Mouse (Mus musculus) forebrain, embryonic 15.5 days (tissue): ENCODE data around the gene Pbx1. TPM values are rescaled to one million over a fixed set of nuclear protein-coding genes. Genes with fewer than 3 reads are reported as not detected.
"Not testable (repeated sequence)": the region's sequence is repeated elsewhere in the genome, so short reads cannot be mapped to it uniquely, and the experiment has no call there.

Experiments used
- ATAC-seq: fragments of 200-750 bp; cut with Nextera tagmentation; replicated peaks from 2 replicates; pipeline ENCODE4 v1.8.0; 2017; ENCODE audit warnings: mild to moderate bottlenecking, moderate TSS enrichment, moderate library complexity
- H3K27ac ChIP-seq: fragments of 300-500 bp; sonication (generic); replicated peaks from 2 replicates; pipeline ENCODE4 v1.5.1; 2015; ENCODE audit warnings: mild to moderate bottlenecking, inconsistent platforms
- H3K27me3 ChIP-seq: fragments of 300-500 bp; sonication (generic); 2 replicates; pipeline ENCODE4 v1.6.1; 2015; ENCODE audit warnings: inconsistent platforms
- H3K36me3 ChIP-seq: fragments of 300-500 bp; sonication (generic); 2 replicates; pipeline ENCODE4 v1.6.1; 2015; ENCODE audit warnings: mild to moderate bottlenecking, inconsistent platforms
- H3K4me1 ChIP-seq: fragments of 300-500 bp; sonication (generic); 2 replicates; pipeline ENCODE4 v1.6.1; 2015; ENCODE audit warnings: inconsistent platforms
- H3K4me2 ChIP-seq: fragments of 300-500 bp; sonication (generic); replicated peaks from 2 replicates; pipeline ENCODE4 v1.6.1; 2015; ENCODE audit warnings: mild to moderate bottlenecking, inconsistent platforms
- H3K4me3 ChIP-seq: fragments of 300-500 bp; sonication (generic); 2 replicates; pipeline ENCODE4 v1.5.1; 2015; ENCODE audit warnings: mild to moderate bottlenecking, inconsistent platforms
- H3K9ac ChIP-seq: fragments of 300-500 bp; sonication (generic); replicated peaks from 2 replicates; pipeline ENCODE4 v1.6.1; 2015; ENCODE audit warnings: mild to moderate bottlenecking, inconsistent platforms
- H3K9me3 ChIP-seq: fragments of 300-500 bp; sonication (generic); 2 replicates; pipeline ENCODE4 v1.6.1; 2016; ENCODE audit warnings: inconsistent platforms
- WGBS: fragments of 180-500 bp; shearing (Covaris S2); methylation state at CpG from one replicate; pipeline ENCODE4 v1.1.7; 2015; ENCODE audit warnings: mixed read lengths; 5-methylcytosine and 5-hydroxymethylcytosine counted together
- polyA plus RNA-seq: library from polyadenylated mRNA; unstranded; fragments of >200 nt; fragmentation: Nextera tagmentation; extraction: Ambion mirVana; gene quantifications from 2 replicates; pipeline ENCODE4 v1.2.1, GENCODE M21; 2015

The Pbx1 gene
- 87.4 and 90.5 TPM in 2 replicates for polyA plus RNA-seq

DNA sequence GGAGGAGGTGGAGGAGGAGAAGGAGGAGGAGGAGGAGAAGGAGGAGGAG is at the start of gene Pbx1:
TSS of gene Pbx1 (minus strand) at position 39 of the 49 bp plus-strand sequence.
- H3K36me3 ChIP-seq, H3K27me3 ChIP-seq, H3K4me1 ChIP-seq, H3K9me3 ChIP-seq, ATAC-seq: not testable (repeated sequence)
- peak within 1 kb of the TSS; percentile 55 for H3K4me3 ChIP-seq
- peak within 1 kb of the TSS; percentile 65 for H3K4me2 ChIP-seq
- H3K27ac ChIP-seq = peak within 1 kb of the TSS; percentile 98
- peak within 1 kb of the TSS; percentile 84 for H3K9ac ChIP-seq

- Histone ChIP-seq H3K9ac (no peak overlapping the region), H3K4me2 (no peak overlapping the region), H3K27me3 (no peaks in the 10 kb centered on the region), H3K27ac (no peak overlapping the region), H3K4me3 (no peak overlapping the region), H3K9me3 (no peaks in the 10 kb centered on the region), H3K36me3 (no peaks in the 10 kb centered on the region), H3K4me1 (peaks cover 16% of the 10 kb centered on the region)
- WGBS = 72% methylated on average over 8 of the region's 8 CpGs
- ATAC-seq = no peak
These were observed 47.6 kb upstream of the Pbx1 start for GRCm38 (mm10) chr1:168479626-168480025.

DNA sequence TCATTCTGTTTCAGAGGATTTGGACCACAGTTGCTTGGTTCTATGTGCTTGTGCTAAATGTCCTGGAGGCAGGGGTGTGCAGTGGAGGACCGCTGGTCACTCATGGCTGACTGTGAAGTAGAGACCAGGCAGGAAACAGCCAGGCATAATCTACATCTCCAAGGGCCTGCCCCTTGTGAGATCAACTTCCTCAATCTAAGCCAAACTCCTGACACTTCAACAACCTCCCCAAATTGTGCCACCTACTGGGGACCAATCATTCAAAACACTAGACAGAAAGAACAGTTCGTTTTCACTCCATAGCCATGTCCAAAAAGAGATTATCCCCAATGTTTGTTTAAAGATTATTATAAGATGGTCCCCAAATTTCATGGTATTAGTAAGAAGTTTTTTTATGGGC is 46.8 kb upstream of the Pbx1 start:
- H3K9me3 ChIP-seq = no peaks in the 10 kb centered on the region
- WGBS = 73% methylated on average over 2 of the region's 2 CpGs
- no peak overlapping the region for H3K27ac ChIP-seq

GRCm38 (mm10) chr1:168476917-168477316 is 44.8 kb upstream of the Pbx1 start:
- H3K4me1 ChIP-seq = peaks cover 34% of the 10 kb centered on the region
- 45% methylated on average over 3 of the region's 3 CpGs for WGBS
- no peak overlapping the region for H3K4me2 ChIP-seq
- H3K9ac ChIP-seq = no peak overlapping the region
- H3K27ac ChIP-seq = no peak overlapping the region
- H3K27me3 ChIP-seq = no peaks in the 10 kb centered on the region
- no peaks in the 10 kb centered on the region for H3K36me3 ChIP-seq
- H3K4me3 ChIP-seq = no peak overlapping the region
- H3K9me3 ChIP-seq = no peaks in the 10 kb centered on the region
- no peak for ATAC-seq

More for the DNA sequence above, 46.8 kb upstream of the Pbx1 start:
- Histone ChIP-seq H3K4me1 (peaks cover 21% of the 10 kb centered on the region), H3K9ac (no peak overlapping the region), H3K4me2 (no peak overlapping the region), H3K27me3 (no peaks in the 10 kb centered on the region), H3K36me3 (no peaks in the 10 kb centered on the region), H3K4me3 (no peak overlapping the region)
- ATAC-seq = no peak

GRCm38 (mm10) chr1:168476216-168476897 is 44.3 kb upstream of the Pbx1 start:
- Histone ChIP-seq H3K27ac (no peak overlapping the region; the same call in 1 of the 2 replicates), H3K4me3 (no peak overlapping the region), H3K36me3 (no peaks in the 10 kb centered on the region), H3K4me2 (no peak overlapping the region), H3K9me3 (no peaks in the 10 kb centered on the region), H3K27me3 (no peaks in the 10 kb centered on the region), H3K9ac (no peak overlapping the region), H3K4me1 (peaks cover 34% of the 10 kb centered on the region)
- 32% methylated on average over 14 of the region's 14 CpGs for WGBS
- no peak for ATAC-seq

GRCm38 (mm10) chr1:168475579-168476208 is 43.6 kb upstream of the Pbx1 start:
- 77% methylated on average over 17 of the region's 17 CpGs for WGBS
- H3K9ac ChIP-seq = no peak overlapping the region
- no peaks in the 10 kb centered on the region for H3K9me3 ChIP-seq
- no peaks in the 10 kb centered on the region for H3K36me3 ChIP-seq
- no peak for ATAC-seq
- H3K27me3 ChIP-seq = no peaks in the 10 kb centered on the region
- no peak overlapping the region for H3K4me2 ChIP-seq
- H3K4me3 ChIP-seq = no peak overlapping the region
- H3K4me1 ChIP-seq = peaks cover 34% of the 10 kb centered on the region
- no peak overlapping the region; the same call in 1 of the 2 replicates for H3K27ac ChIP-seq

DNA sequence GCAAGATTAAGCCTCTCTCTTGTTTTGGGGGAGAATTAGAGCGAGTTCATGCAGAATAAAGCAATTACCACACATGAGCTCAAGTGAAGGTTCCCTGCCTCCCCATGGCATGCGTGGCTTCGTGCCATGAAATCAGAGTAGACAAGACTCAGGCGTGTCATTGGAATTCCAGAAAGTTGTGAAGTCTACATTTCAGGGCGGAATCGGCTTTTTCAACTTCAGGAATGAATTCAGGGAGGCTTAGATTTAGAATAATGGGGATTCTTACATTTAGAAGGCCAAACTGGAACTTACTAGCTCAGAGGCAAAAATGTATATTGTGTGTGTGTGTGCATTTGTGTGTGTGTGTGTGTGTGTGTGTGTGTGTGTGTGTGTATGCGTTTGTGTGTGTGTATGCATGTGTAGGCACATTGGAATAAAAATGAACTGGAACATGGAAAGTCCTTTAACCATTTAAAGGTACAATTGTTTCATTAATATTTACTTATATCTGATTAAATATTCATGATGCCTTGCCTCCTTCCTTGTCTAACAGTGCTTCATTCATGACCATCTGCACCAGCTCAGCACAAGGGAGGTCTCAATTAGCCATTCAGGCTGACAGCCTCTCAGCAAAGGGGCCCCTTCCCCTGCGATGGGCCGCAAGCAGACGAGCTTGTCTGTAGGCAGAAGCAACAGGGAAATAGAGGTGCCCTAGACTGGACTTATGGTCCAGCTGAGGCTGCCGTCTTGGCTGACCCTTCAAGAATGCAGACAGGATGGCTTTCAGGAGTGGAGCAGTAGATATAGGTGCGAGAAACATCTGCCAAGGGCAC is 41.4 kb upstream of the Pbx1 start:
- H3K4me3 ChIP-seq = no peak overlapping the region
- H3K27me3 ChIP-seq = no peaks in the 10 kb centered on the region
- no peaks in the 10 kb centered on the region for H3K36me3 ChIP-seq
- H3K4me1 ChIP-seq = peaks cover 34% of the 10 kb centered on the region
- peak overlapping the region; percentile 53; the same call in 1 of the 2 replicates for H3K27ac ChIP-seq
- H3K9me3 ChIP-seq = no peaks in the 10 kb centered on the region
- 9% methylated on average over 12 of the region's 12 CpGs for WGBS
- ATAC-seq = peak; percentile 95
- no peak overlapping the region for H3K9ac ChIP-seq
- H3K4me2 ChIP-seq = peak overlapping the region; percentile 20; the same call in 1 of the 2 replicates

DNA sequence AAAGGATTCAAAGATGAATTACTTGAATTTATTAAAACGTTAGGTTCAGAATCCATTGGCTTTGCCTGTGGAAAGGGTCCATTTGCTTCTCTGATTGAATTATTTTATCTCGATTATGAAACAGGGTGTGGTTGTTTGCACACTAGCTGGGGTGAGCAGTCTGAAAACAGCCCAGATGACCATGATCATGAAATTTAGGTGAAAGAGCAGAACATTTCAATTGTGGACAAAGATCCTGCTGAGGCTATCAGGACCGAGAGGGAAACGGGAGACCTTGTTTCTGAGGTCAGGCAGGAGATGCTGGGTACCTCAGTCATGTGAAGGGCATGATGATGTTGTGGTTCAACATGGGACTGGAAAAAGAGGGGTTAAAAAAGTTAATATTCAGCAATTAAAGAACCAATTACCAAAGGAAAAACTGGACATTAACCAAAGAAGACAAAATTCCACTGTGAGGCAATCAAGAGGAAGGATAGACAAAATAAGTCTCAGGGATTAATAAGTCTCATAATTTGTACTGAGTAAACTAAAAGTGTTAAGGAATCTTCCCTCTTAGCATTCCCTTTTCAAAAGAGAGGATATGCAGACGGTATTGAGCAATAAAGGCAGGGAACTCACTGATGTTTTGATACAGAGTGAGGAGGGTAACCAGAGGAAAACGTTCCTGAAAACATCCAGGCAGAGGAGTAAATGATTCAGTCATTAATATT is 40.6 kb upstream of the Pbx1 start:
- H3K36me3 ChIP-seq = no peaks in the 10 kb centered on the region
- no peak overlapping the region; the same call in 1 of the 2 replicates for H3K4me2 ChIP-seq
- H3K9ac ChIP-seq = no peak overlapping the region
- H3K4me1 ChIP-seq = peaks cover 34% of the 10 kb centered on the region
- no peaks in the 10 kb centered on the region for H3K9me3 ChIP-seq
- peak overlapping the region; percentile 43; the same call in 1 of the 2 replicates for H3K27ac ChIP-seq
- no peak for ATAC-seq
- no peak overlapping the region for H3K4me3 ChIP-seq
- H3K27me3 ChIP-seq = no peaks in the 10 kb centered on the region
- WGBS = 48% methylated on average over 6 of the region's 6 CpGs

- Histone ChIP-seq H3K4me3 (no peak overlapping the region), H3K9me3 (no peaks in the 10 kb centered on the region), H3K27ac (no peak overlapping the region), H3K9ac (no peak overlapping the region), H3K36me3 (no peaks in the 10 kb centered on the region), H3K4me1 (0 out of 2 replicates have a peak, but pooled peaks cover 4% of the 10 kb centered on the region), H3K4me2 (no peak overlapping the region), H3K27me3 (no peaks in the 10 kb centered on the region)
- WGBS = 93% methylated on average over 1 of the region's 1 CpGs
- no peak for ATAC-seq
These were observed 27.4 kb upstream of the Pbx1 start for GRCm38 (mm10) chr1:168459426-168459825.

GRCm38 (mm10) chr1:168457191-168457747 is 25.2 kb upstream of the Pbx1 start:
- H3K27ac ChIP-seq = no peak overlapping the region
- H3K27me3 ChIP-seq = no peaks in the 10 kb centered on the region
- 0 out of 2 replicates have a peak, but pooled peaks cover 4% of the 10 kb centered on the region for H3K4me1 ChIP-seq
- H3K4me2 ChIP-seq = no peak overlapping the region
- no peaks in the 10 kb centered on the region for H3K9me3 ChIP-seq
- 42% methylated on average over 7 of the region's 7 CpGs for WGBS
- no peaks in the 10 kb centered on the region for H3K36me3 ChIP-seq
- H3K4me3 ChIP-seq = no peak overlapping the region
- H3K9ac ChIP-seq = no peak overlapping the region
- no peak for ATAC-seq

DNA sequence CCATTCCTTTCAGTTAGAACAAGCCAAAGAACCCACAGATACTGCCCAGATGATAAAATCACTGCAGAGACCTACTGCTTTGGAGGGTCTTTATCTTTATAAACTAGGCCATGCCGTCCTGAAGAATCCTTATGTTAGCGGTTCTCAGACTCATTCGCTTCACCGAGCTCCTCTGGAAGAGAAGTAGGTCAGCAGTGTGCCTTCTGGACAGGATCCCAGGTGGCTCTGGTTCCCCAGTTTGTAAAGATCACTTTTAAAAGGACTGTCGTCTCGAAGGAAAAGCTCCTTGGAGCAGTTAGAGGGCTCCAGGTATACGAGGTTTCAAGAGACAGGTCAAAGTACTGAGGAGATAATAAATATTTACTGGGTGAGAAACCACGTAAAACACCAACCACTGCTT is 23.1 kb upstream of the Pbx1 start:
- H3K4me2 ChIP-seq = no peak overlapping the region
- no peak overlapping the region for H3K4me3 ChIP-seq
- no peaks in the 10 kb centered on the region for H3K27me3 ChIP-seq
- no peaks in the 10 kb centered on the region for H3K36me3 ChIP-seq
- 0 out of 2 replicates have a peak, but pooled peaks cover 4% of the 10 kb centered on the region for H3K4me1 ChIP-seq
- no peaks in the 10 kb centered on the region for H3K9me3 ChIP-seq
- 79% methylated on average over 8 of the region's 8 CpGs for WGBS
- no peak for ATAC-seq
- H3K27ac ChIP-seq = no peak overlapping the region
- no peak overlapping the region for H3K9ac ChIP-seq

GRCm38 (mm10) chr1:168433671-168434070 is 1.6 kb upstream of the Pbx1 start:
- peaks cover 4% of the 10 kb centered on the region; the same call in 1 of the 2 replicates for H3K4me1 ChIP-seq
- H3K9me3 ChIP-seq = no peaks in the 10 kb centered on the region
- no peaks in the 10 kb centered on the region for H3K36me3 ChIP-seq
- no peak overlapping the region for H3K27ac ChIP-seq
- H3K27me3 ChIP-seq = no peaks in the 10 kb centered on the region
- ATAC-seq = no peak
- no peak overlapping the region for H3K4me2 ChIP-seq
- WGBS = 96% methylated on average over 3 of the region's 3 CpGs
- H3K4me3 ChIP-seq = no peak overlapping the region
- H3K9ac ChIP-seq = no peak overlapping the region
